33 mouse cellular contexts compared by ENCODE assay signal in the genomic region with DNA sequence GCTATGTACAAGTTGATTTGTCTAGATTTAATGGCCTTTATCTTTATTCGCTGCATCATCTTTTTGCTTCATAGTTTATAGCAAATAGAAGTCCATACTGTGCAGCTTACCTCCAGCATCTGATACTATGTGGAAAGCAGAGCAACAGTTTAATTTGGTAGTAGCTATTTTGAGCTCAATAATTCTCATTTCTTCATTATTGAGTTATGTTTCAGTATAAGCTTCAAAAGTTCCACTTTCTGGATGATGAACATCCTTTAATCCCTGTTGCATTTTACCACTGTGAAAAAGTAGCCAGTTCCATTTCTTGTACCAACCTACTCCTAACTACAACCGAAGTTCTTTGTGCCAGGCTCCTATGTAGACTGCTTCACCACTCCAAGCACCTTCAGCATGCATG. TPM values are rescaled to one million over a fixed set of nuclear protein-coding genes. Genes with fewer than 3 reads are reported as not detected.
DNase-seq lines count a peak whose midpoint lies in the region; ATAC-seq and TF ChIP-seq lines count a peak whose summit lies in the region.
"Had no signal": no experiment of that assay in that cellular context is flagged by ENCODE, and none has a peak within 500 bp of the region (broad histone marks: within the 10 kb centered on the region; RNA-seq: fewer than 3 reads in every experiment).

Gene Clec9a, plus strand, starts transcription at position 301 of the 400 bp plus-strand sequence.

- ATAC-seq in heart, embryonic 11.5 days (replicated peaks; ENCODE audit: insufficient number of reproducible peaks, low FRiP score, low TSS enrichment): no peak
- ATAC-seq in liver, embryonic 16.5 days (ENCODE audit: low read depth): no peak
- ATAC-seq in hindbrain, embryonic 11.5 days (ENCODE audit: low FRiP score): no peak
- ATAC-seq in forebrain, embryonic 15.5 days (replicated peaks): no peak
- ATAC-seq: forebrain, postnatal 0 days; intestine, postnatal 0 days; lung, postnatal 0 days; midbrain, embryonic 16.5 days had no signal

- 79% methylated on average over 2 of the region's 2 CpGs for WGBS in heart, embryonic 11.5 days (ENCODE audit: insufficient replicate concordance)
- WGBS in liver, adult 2 months: 91% methylated on average over 2 of the region's 2 CpGs
- 56% methylated on average over 2 of the region's 2 CpGs for WGBS in liver, embryonic 16.5 days (ENCODE audit: insufficient replicate concordance)
- 84% methylated on average over 2 of the region's 2 CpGs for WGBS in hindbrain, embryonic 11.5 days
- 84% methylated on average over 2 of the region's 2 CpGs for WGBS in forebrain, embryonic 15.5 days

- TF ChIP-seq CTCF in liver, adult 2 months (IDR thresholded peaks at IDR 0.05; ENCODE audit: low read depth, low read length): no peak

- no peaks in the 10 kb centered on the region for H3K9me3 ChIP-seq in heart, embryonic 11.5 days (replicated peaks; ENCODE audit: control insufficient read depth, low read length)
- no peaks in the 10 kb centered on the region for H3K9me3 ChIP-seq in liver, embryonic 16.5 days (replicated peaks; ENCODE audit: control insufficient read depth, low read length)
- no peaks in the 10 kb centered on the region for H3K9me3 ChIP-seq in hindbrain, embryonic 11.5 days (ENCODE audit: control insufficient read depth, low read length)
- no peaks in the 10 kb centered on the region for H3K9me3 ChIP-seq in forebrain, embryonic 15.5 days
- H3K9me3 ChIP-seq: embryonic facial prominence, embryonic 13.5 days; forebrain, embryonic 10.5 days; G1E; heart, embryonic 15.5 days; limb, embryonic 12.5 days; midbrain, embryonic 10.5 days had no signal

- no peaks in the 10 kb centered on the region; the same call in 1 of the 2 replicates for H3K4me1 ChIP-seq in heart, embryonic 11.5 days (ENCODE audit: control insufficient read depth, insufficient read depth, low read length)
- no peaks in the 10 kb centered on the region; the same call in 1 of the 2 replicates for H3K4me1 ChIP-seq in liver, adult 2 months (ENCODE audit: control insufficient read depth, insufficient read depth, low read length)
- no peaks in the 10 kb centered on the region for H3K4me1 ChIP-seq in liver, embryonic 16.5 days (ENCODE audit: control insufficient read depth, low read depth, low read length)
- H3K4me1 ChIP-seq in hindbrain, embryonic 11.5 days (replicated peaks; ENCODE audit: control insufficient read depth, insufficient read depth, low read length): no peaks in the 10 kb centered on the region
- H3K4me1 ChIP-seq in forebrain, embryonic 15.5 days: no peaks in the 10 kb centered on the region
- H3K4me1 ChIP-seq: embryonic facial prominence, embryonic 13.5 days; forebrain, embryonic 10.5 days; heart, embryonic 15.5 days; limb, embryonic 12.5 days had no signal

- no peaks in the 10 kb centered on the region for H3K36me3 ChIP-seq in heart, embryonic 11.5 days (ENCODE audit: control insufficient read depth, insufficient read depth, low read length)
- H3K36me3 ChIP-seq in liver, adult 2 months (ENCODE audit: control insufficient read depth, insufficient read depth, low read length): no peaks in the 10 kb centered on the region; the same call in 1 of the 2 replicates
- no peaks in the 10 kb centered on the region for H3K36me3 ChIP-seq in liver, embryonic 16.5 days (ENCODE audit: control insufficient read depth, insufficient read depth)
- H3K36me3 ChIP-seq in hindbrain, embryonic 11.5 days (ENCODE audit: control insufficient read depth, insufficient read depth, low read length): no peaks in the 10 kb centered on the region
- no peaks in the 10 kb centered on the region for H3K36me3 ChIP-seq in forebrain, embryonic 15.5 days
- H3K36me3 ChIP-seq: embryonic facial prominence, embryonic 13.5 days; forebrain, embryonic 10.5 days; G1E; heart, embryonic 15.5 days; limb, embryonic 12.5 days; midbrain, embryonic 10.5 days had no signal

- peak; percentile 4 for DNase-seq in heart, adult 11 months
- no peak for DNase-seq in liver, adult 2 months (ENCODE audit: extremely low read depth, low read depth, low spot score)
- DNase-seq in liver: no peak
- DNase-seq in hindbrain, embryonic 11.5 days (ENCODE audit: low spot score): no peak
- DNase-seq: adrenal gland, postnatal 10 days; cerebellum, adult 18-20 months; cerebellum, postnatal 10 days; forebrain, postnatal 0 days; gastrocnemius, postnatal 10 days; heart, postnatal 4 days; kidney, postnatal 14 days; lung, adult 18-20 months; lung, postnatal 4 days; right cerebral cortex, postnatal 25 days; thymus, postnatal 25 days had no signal

- no peaks in the 10 kb centered on the region for H3K79me2 ChIP-seq in liver, adult 2 months (ENCODE audit: control insufficient read depth, insufficient read depth, low read length)

- H3K4me3 ChIP-seq in heart, embryonic 11.5 days (ENCODE audit: low read depth, low read length): no peak within 1 kb of the TSS
- no peak within 1 kb of the TSS for H3K4me3 ChIP-seq in liver, adult 2 months (ENCODE audit: insufficient read depth, low read depth, low read length)
- no peak within 1 kb of the TSS for H3K4me3 ChIP-seq in liver, embryonic 16.5 days (ENCODE audit: low read depth, low read length)
- H3K4me3 ChIP-seq in hindbrain, embryonic 11.5 days (ENCODE audit: low read depth, low read length): no peak within 1 kb of the TSS
- H3K4me3 ChIP-seq in forebrain, embryonic 15.5 days: no peak within 1 kb of the TSS
- H3K4me3 ChIP-seq: embryonic facial prominence, embryonic 13.5 days; forebrain, embryonic 10.5 days; heart, embryonic 15.5 days; left cerebral cortex, adult 2 months; limb, embryonic 12.5 days; midbrain, embryonic 10.5 days had no signal

- no peaks in the 10 kb centered on the region for H3K27me3 ChIP-seq in heart, embryonic 11.5 days (ENCODE audit: control insufficient read depth, insufficient read depth, low read length)
- H3K27me3 ChIP-seq in liver, adult 2 months (ENCODE audit: control insufficient read depth, insufficient read depth, low read length): no peaks in the 10 kb centered on the region
- no peaks in the 10 kb centered on the region for H3K27me3 ChIP-seq in liver, embryonic 16.5 days (ENCODE audit: control insufficient read depth, insufficient read depth, low read depth, low read length)
- no peaks in the 10 kb centered on the region for H3K27me3 ChIP-seq in hindbrain, embryonic 11.5 days (ENCODE audit: control insufficient read depth, insufficient read depth, low read length)
- H3K27me3 ChIP-seq in forebrain, embryonic 15.5 days: no peaks in the 10 kb centered on the region
- H3K27me3 ChIP-seq: embryonic facial prominence, embryonic 13.5 days; heart, embryonic 15.5 days; limb, embryonic 12.5 days had no signal

- no peak within 1 kb of the TSS for H3K9ac ChIP-seq in heart, embryonic 11.5 days (ENCODE audit: low read depth, low read length)
- no peak within 1 kb of the TSS for H3K9ac ChIP-seq in liver, adult 2 months (ENCODE audit: low read depth, low read length)
- no peak within 1 kb of the TSS for H3K9ac ChIP-seq in liver, embryonic 16.5 days (ENCODE audit: low read depth, low read length)
- no peak within 1 kb of the TSS for H3K9ac ChIP-seq in hindbrain, embryonic 11.5 days (ENCODE audit: low read depth, low read length)
- no peak within 1 kb of the TSS for H3K9ac ChIP-seq in forebrain, embryonic 15.5 days (replicated peaks)
- H3K9ac ChIP-seq: embryonic facial prominence, embryonic 13.5 days; forebrain, postnatal 0 days; heart, embryonic 15.5 days; hindbrain, embryonic 14.5 days; limb, embryonic 12.5 days had no signal

- no peak within 1 kb of the TSS for H3K27ac ChIP-seq in heart, embryonic 11.5 days (ENCODE audit: low read depth, low read length)
- 0 out of 2 replicates have a peak within 1 kb of the TSS, but pooled peaks have one; percentile 29 for H3K27ac ChIP-seq in liver, adult 2 months (replicated peaks; ENCODE audit: insufficient read depth, low read depth, low read length)
- 0 out of 2 replicates have a peak within 1 kb of the TSS, but pooled peaks have one; percentile 15 for H3K27ac ChIP-seq in liver, embryonic 16.5 days (ENCODE audit: low read length)
- no peak within 1 kb of the TSS for H3K27ac ChIP-seq in hindbrain, embryonic 11.5 days (ENCODE audit: low read depth, low read length)
- no peak within 1 kb of the TSS for H3K27ac ChIP-seq in forebrain, embryonic 15.5 days (replicated peaks)
- H3K27ac ChIP-seq: embryonic facial prominence, embryonic 13.5 days; forebrain, embryonic 10.5 days; hindbrain, embryonic 14.5 days; left cerebral cortex, adult 2 months; limb, embryonic 12.5 days; midbrain, embryonic 10.5 days had no signal

- H3K4me2 ChIP-seq in heart, embryonic 11.5 days: no peak within 1 kb of the TSS
- no peak within 1 kb of the TSS for H3K4me2 ChIP-seq in liver, embryonic 16.5 days (ENCODE audit: low read depth, low read length)
- H3K4me2 ChIP-seq in hindbrain, embryonic 11.5 days (replicated peaks; ENCODE audit: low read depth, low read length): no peak within 1 kb of the TSS
- no peak within 1 kb of the TSS for H3K4me2 ChIP-seq in forebrain, embryonic 15.5 days (replicated peaks)
- H3K4me2 ChIP-seq: embryonic facial prominence, embryonic 13.5 days; heart, embryonic 15.5 days; hindbrain, embryonic 14.5 days; limb, embryonic 12.5 days had no signal

- TF ChIP-seq POLR2A in liver, adult 2 months (IDR thresholded peaks at IDR 0.05; ENCODE audit: extremely low read depth, insufficient read depth, low read length): no peak

RNA-seq across cellular contexts. Expression of gene Clec9a, which starts in this region (rescaled TPM):
- 0.23 and 0.36 TPM in 2 replicates for polyA plus RNA-seq in heart, embryonic 11.5 days (2014; fragmentation: Nextera tagmentation; extraction: Ambion mirVana)
- 2.8 and 2.9 TPM in 2 replicates for total RNA-seq in liver, adult 2 months (2014; rRNA removed)
- 0.44 and 0.86 TPM in 2 replicates for polyA plus RNA-seq in liver, adult 2 months (2012; rRNA removed)
- 0.30 and 0.33 TPM in 2 replicates for polyA plus RNA-seq in liver, embryonic 16.5 days (2015; fragmentation: Nextera tagmentation; extraction: Ambion mirVana)
- polyA plus RNA-seq in hindbrain, embryonic 11.5 days (2014; fragmentation: Nextera tagmentation; extraction: Ambion mirVana): 0.33 and 0.46 TPM in 2 replicates
- 0.10 and 0.13 TPM in 2 replicates for polyA plus RNA-seq in forebrain, embryonic 15.5 days (2015; fragmentation: Nextera tagmentation; extraction: Ambion mirVana)
- total RNA-seq: gastrocnemius, postnatal 10 days; granulocyte monocyte progenitor cell, adult 5-6 weeks; heart, postnatal 4 days; layer of hippocampus, adult 18-20 months; layer of hippocampus, postnatal 10 days; left cerebral cortex, adult 2 months; left cerebral cortex, postnatal 25 days had no signal
- polyA plus RNA-seq: forebrain, postnatal 0 days; G1E had no signal

Comparison
In these comparisons a context has a peak if more than half of its experiments do, and no peak if none do; other contexts are left out.
1. H3K27ac ChIP-seq: peak in liver, adult 2 months (single experiment) and liver, embryonic 16.5 days (single experiment); none in heart, embryonic 11.5 days (single experiment), hindbrain, embryonic 11.5 days (single experiment) and forebrain, embryonic 15.5 days (single experiment).